Mouse (Mus musculus) hindbrain, embryonic 14.5 days (tissue): ENCODE measurements around the gene Slc40a1. TPM values are rescaled to one million over a fixed set of nuclear protein-coding genes. Genes with fewer than 3 reads are reported as not detected.
A peak's percentile ranks its signal among the peaks of the same experiment; 100 is the strongest.

Source experiments
- ATAC-seq: fragments of 200-750 bp; cut with Nextera tagmentation; 2 replicates; pipeline ENCODE4 v1.8.0; 2017; ENCODE audit warnings: moderate number of reproducible peaks, mild to moderate bottlenecking, moderate TSS enrichment, moderate library complexity; ENCODE audit not compliant: low FRiP score
- DNase-seq: peaks from one replicate; pipeline ENCODE4 v3.0.0-alpha.2; 2015; ENCODE audit warnings: low spot score
- H3K27ac ChIP-seq: fragments of 300-500 bp; sonication (generic); 2 replicates; pipeline ENCODE4 v1.5.1; 2014; ENCODE audit warnings: mild to moderate bottlenecking, moderate library complexity
- H3K27me3 ChIP-seq: fragments of 300-500 bp; sonication (generic); 2 replicates; pipeline ENCODE4 v1.6.1; 2014; ENCODE audit warnings: mild to moderate bottlenecking, low read length, mixed read lengths; ENCODE audit not compliant: control insufficient read depth, insufficient read depth
- H3K36me3 ChIP-seq: fragments of 300-500 bp; sonication (generic); replicated peaks from 2 replicates; pipeline ENCODE4 v1.6.1; 2014; ENCODE audit not compliant: control insufficient read depth, insufficient read depth
- H3K4me1 ChIP-seq: fragments of 300-500 bp; sonication (generic); replicated peaks from 2 replicates; pipeline ENCODE4 v1.6.1; 2014; ENCODE audit warnings: antibody characterized with exemption, low read length, mixed read lengths; ENCODE audit not compliant: control insufficient read depth, insufficient read depth
- H3K4me2 ChIP-seq: fragments of 300-500 bp; sonication (generic); replicated peaks from 2 replicates; pipeline ENCODE4 v1.6.1; 2014; ENCODE audit warnings: mild to moderate bottlenecking, moderate library complexity
- H3K4me3 ChIP-seq: fragments of 300-500 bp; sonication (generic); replicated peaks from 2 replicates; pipeline ENCODE4 v1.5.1; 2014; ENCODE audit warnings: mild to moderate bottlenecking, low read length
- H3K9ac ChIP-seq: fragments of 300-500 bp; sonication (generic); 2 replicates; pipeline ENCODE4 v1.6.1; 2014
- H3K9me3 ChIP-seq: fragments of 300-500 bp; sonication (generic); 2 replicates; pipeline ENCODE4 v1.6.1; 2016; ENCODE audit warnings: low read length; ENCODE audit not compliant: control insufficient read depth
- WGBS: fragments of 180-500 bp; shearing (Covaris S2); extraction: QIAGEN DNeasy Blood & Tissue Kit; methylation state at CpG from one replicate; pipeline ENCODE4 v1.1.7; 2014; 5-methylcytosine and 5-hydroxymethylcytosine counted together
- polyA plus RNA-seq: library from polyadenylated mRNA; unstranded; fragments of >200 nt; fragmentation: Nextera tagmentation; extraction: Ambion mirVana; gene quantifications from 2 replicates; pipeline ENCODE4 v1.2.1, GENCODE M21; 2014

The Slc40a1 gene
- polyA plus RNA-seq, 1 experiment from 2014 or later = 45.4 TPM

GRCm38 (mm10) chr1:45923306-45923705 lies 3.0 kb downstream of the Slc40a1 start:
- H3K9me3 ChIP-seq = no peaks in the 10 kb centered on the region
- no peak overlapping the region for H3K9ac ChIP-seq
- H3K4me3 ChIP-seq = no peak overlapping the region
- ATAC-seq (no peak), DNase-seq (no peak)
- H3K27ac ChIP-seq = no peak overlapping the region
- H3K4me2 ChIP-seq = no peak overlapping the region
- H3K27me3 ChIP-seq = peaks cover 16% of the 10 kb centered on the region; the same call in 1 of the 2 replicates
- H3K4me1 ChIP-seq = 0 out of 2 replicates have a peak, but pooled peaks cover 3% of the 10 kb centered on the region
- 80% methylated on average over 4 of the region's 4 CpGs for WGBS
- no peaks in the 10 kb centered on the region for H3K36me3 ChIP-seq

- Histone ChIP-seq H3K4me3 (no peak overlapping the region), H3K4me2 (no peak overlapping the region), H3K36me3 (no peaks in the 10 kb centered on the region), H3K4me1 (0 out of 2 replicates have a peak, but pooled peaks cover 3% of the 10 kb centered on the region), H3K27ac (no peak overlapping the region), H3K27me3 (no peaks in the 10 kb centered on the region), H3K9me3 (no peaks in the 10 kb centered on the region), H3K9ac (no peak overlapping the region)
- DNase-seq (no peak), ATAC-seq (no peak)
- WGBS = 90% methylated on average over 3 of the region's 3 CpGs
These were observed 5.6 kb downstream of the Slc40a1 start for GRCm38 (mm10) chr1:45920703-45921102.

DNA sequence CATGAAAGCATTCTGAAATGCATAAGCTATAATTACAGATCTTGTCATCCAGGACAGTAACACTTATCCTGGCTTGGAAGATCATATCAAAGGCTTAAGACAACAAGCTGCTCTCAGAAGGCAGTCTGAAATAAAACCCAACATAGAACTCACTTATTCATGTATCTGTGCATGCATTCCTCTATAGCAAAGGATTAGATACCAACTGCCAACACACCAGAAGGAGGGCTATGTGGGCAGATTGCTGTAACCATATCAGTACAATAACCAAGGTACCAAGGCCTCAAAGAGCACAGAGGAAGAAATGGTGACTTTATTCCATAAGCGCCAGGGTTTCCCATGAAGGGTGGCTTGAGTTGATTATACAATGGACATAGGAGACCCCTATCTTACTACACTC lies 6.6 kb downstream of the Slc40a1 start:
- no peaks in the 10 kb centered on the region for H3K9me3 ChIP-seq
- whole genome bisulfite sequencing = 100% methylated on average over 1 of the region's 1 CpGs
- no peak for ATAC-seq

DNA sequence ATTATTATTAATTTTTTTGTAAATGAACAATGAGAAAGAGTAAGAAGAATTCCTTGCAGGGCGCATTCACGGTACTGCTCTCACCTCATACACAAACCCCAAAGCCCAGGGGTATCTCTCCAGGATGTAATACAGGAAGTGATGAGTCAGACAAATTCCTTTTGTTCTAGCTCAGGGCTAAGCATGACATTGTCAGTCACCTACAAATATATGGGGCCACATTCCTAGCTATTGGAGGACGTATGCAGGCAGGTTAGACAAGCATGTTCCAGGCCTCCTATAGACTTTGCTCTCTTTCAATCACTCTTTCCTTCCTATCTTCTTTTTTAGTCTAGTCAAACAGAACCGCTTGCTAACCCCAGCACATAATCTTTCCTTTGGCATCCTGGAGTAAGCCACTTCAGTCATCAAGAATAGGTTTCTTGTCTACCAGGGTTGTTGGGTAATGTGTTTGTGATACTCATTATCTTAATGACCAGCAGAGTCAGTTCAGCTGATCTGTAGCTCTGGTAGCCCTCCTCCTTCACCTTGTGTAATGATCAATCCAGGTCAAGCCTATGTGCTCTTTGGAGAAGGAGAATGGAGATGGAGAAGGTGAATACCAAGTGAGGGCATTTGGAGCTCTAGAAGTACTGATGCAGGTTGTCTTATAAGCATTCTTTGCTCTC lies 9.1 kb downstream of the Slc40a1 start:
- H3K36me3 ChIP-seq = no peaks in the 10 kb centered on the region
- H3K4me3 ChIP-seq = no peak overlapping the region
- 86% methylated on average over 4 of the region's 4 CpGs for WGBS
- no peaks in the 10 kb centered on the region for H3K9me3 ChIP-seq
- no peak overlapping the region for H3K27ac ChIP-seq
- ATAC-seq (no peak), DNase-seq (no peak)
- H3K4me1 ChIP-seq = no peaks in the 10 kb centered on the region
- H3K4me2 ChIP-seq = no peak overlapping the region
- no peak overlapping the region for H3K9ac ChIP-seq
- no peaks in the 10 kb centered on the region for H3K27me3 ChIP-seq

More for the DNA sequence above, 6.6 kb downstream of the Slc40a1 start:
- Histone ChIP-seq H3K4me3 (no peak overlapping the region), H3K4me2 (no peak overlapping the region), H3K4me1 (no peaks in the 10 kb centered on the region), H3K27ac (no peak overlapping the region), H3K36me3 (no peaks in the 10 kb centered on the region), H3K9ac (no peak overlapping the region), H3K27me3 (no peaks in the 10 kb centered on the region)
- no peak for DNase-seq

DNA sequence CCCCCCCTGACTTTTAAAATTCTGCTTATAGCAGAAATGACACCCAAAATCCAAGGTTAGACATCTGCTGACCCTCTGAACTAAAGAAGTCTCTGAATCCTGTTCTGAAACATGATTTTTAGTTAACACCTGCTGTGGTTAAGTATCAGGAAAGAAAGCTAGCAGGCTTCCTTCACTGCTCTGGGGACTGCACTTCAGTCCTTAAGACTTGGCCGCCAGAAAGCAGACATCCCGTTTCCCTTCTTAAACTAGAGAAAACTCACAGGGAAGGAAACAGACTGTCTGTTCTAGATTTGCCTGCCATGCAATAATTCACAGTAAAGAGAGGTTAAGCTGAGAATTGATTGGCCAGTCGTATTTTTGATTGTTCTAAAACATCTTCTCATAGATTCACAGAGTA lies 10.1 kb downstream of the Slc40a1 start:
- ATAC-seq = no peak
- Histone ChIP-seq H3K9ac (no peak overlapping the region), H3K27me3 (no peaks in the 10 kb centered on the region), H3K36me3 (no peaks in the 10 kb centered on the region), H3K9me3 (no peaks in the 10 kb centered on the region), H3K27ac (no peak overlapping the region), H3K4me1 (no peaks in the 10 kb centered on the region), H3K4me3 (no peak overlapping the region), H3K4me2 (no peak overlapping the region)
- WGBS = 79% methylated on average over 3 of the region's 3 CpGs
- no peak for DNase-seq

GRCm38 (mm10) chr1:45914236-45914635 lies 12.1 kb downstream of the Slc40a1 start:
- no peaks in the 10 kb centered on the region for H3K36me3 ChIP-seq
- 95% methylated on average over 4 of the region's 4 CpGs for WGBS
- no peak overlapping the region for H3K9ac ChIP-seq
- H3K4me3 ChIP-seq = no peak overlapping the region
- no peaks in the 10 kb centered on the region for H3K27me3 ChIP-seq
- no peak overlapping the region for H3K4me2 ChIP-seq
- H3K4me1 ChIP-seq = no peaks in the 10 kb centered on the region
- DNase-seq (no peak), ATAC-seq (no peak)
- H3K27ac ChIP-seq = no peak overlapping the region
- no peaks in the 10 kb centered on the region for H3K9me3 ChIP-seq

DNA sequence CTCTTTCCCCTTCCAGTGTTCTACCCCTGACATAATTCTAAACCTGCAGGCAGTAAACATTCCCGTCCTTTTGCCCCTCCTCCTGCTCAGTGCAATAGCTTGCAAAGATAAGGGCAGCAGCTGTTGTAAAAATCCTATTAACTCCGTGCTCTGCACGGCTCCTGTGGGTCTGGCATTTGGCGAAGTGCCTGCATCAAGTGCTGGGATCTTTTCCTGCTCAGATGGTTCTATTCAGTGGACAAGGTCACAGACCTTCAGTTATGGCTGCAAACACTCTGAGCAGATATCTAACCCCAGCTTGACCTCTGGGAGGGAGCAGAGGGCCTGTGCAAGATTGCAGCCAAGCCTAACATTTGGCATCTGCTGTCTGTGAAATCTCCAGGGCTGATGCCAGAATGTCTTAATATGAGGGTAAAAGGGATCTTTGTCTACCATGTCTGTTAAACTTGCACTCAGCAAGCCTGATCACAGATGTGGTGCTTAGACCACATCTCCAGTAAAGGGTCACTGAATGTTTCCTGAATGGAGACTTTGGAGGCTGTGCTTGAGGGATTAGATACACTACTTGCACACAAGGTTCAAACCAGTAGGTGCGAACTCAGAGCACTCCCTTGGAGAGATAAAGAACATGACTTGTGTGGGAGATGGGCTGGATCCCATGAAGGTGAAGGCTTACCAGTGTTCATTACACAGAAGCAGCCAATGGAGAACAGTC lies 21.1 kb downstream of the Slc40a1 start:
- Histone ChIP-seq H3K4me2 (no peak overlapping the region), H3K4me3 (no peak overlapping the region), H3K4me1 (peaks cover 9% of the 10 kb centered on the region; the same call in 1 of the 2 replicates), H3K36me3 (no peaks in the 10 kb centered on the region), H3K9me3 (no peaks in the 10 kb centered on the region), H3K27me3 (no peaks in the 10 kb centered on the region), H3K27ac (0 out of 2 replicates have a peak overlapping the region, but pooled peaks have one; percentile 16), H3K9ac (no peak overlapping the region)
- DNase-seq (peak; percentile 28), ATAC-seq (peak; percentile 87)
- WGBS = 19% methylated on average over 5 of the region's 5 CpGs

- 88% methylated on average over 3 of the region's 3 CpGs for WGBS
These were observed 22.2 kb downstream of the Slc40a1 start for GRCm38 (mm10) chr1:45904161-45904560.

GRCm38 (mm10) chr1:45898044-45898443 lies 28.3 kb downstream of the Slc40a1 start:
- DNase-seq (no peak), ATAC-seq (no peak)
- Histone ChIP-seq H3K9me3 (no peaks in the 10 kb centered on the region), H3K4me3 (no peak overlapping the region), H3K27me3 (no peaks in the 10 kb centered on the region), H3K9ac (no peak overlapping the region), H3K4me1 (no peaks in the 10 kb centered on the region), H3K27ac (no peak overlapping the region), H3K36me3 (no peaks in the 10 kb centered on the region), H3K4me2 (no peak overlapping the region)
- WGBS = 42% methylated on average over 1 of the region's 1 CpGs

More at GRCm38 (mm10) chr1:45904161-45904560, 22.2 kb downstream of the Slc40a1 start:
- ATAC-seq (no peak), DNase-seq (no peak)
- Histone ChIP-seq H3K4me1 (peaks cover 9% of the 10 kb centered on the region; the same call in 1 of the 2 replicates), H3K27me3 (no peaks in the 10 kb centered on the region), H3K36me3 (no peaks in the 10 kb centered on the region), H3K4me2 (no peak overlapping the region), H3K9me3 (no peaks in the 10 kb centered on the region), H3K4me3 (no peak overlapping the region), H3K9ac (no peak overlapping the region), H3K27ac (no peak overlapping the region)
